Mouse (Mus musculus) kidney, embryonic 16.5 days (tissue): Measurements from ENCODE around the gene Khnyn. TPM values are rescaled to one million over a fixed set of nuclear protein-coding genes. Genes with fewer than 3 reads are reported as not detected.

Source experiments
- ATAC-seq: fragments of 200-750 bp; cut with Nextera tagmentation; 2 replicates; pipeline ENCODE4 v1.8.0; 2017; ENCODE audit warnings: moderate TSS enrichment; ENCODE audit not compliant: low FRiP score, low TSS enrichment
- H3K27ac ChIP-seq: fragments of 300-500 bp; sonication (generic); 2 replicates; pipeline ENCODE4 v1.5.1; 2014; ENCODE audit warnings: low read length
- H3K27me3 ChIP-seq: fragments of 300-500 bp; sonication (generic); 2 replicates; pipeline ENCODE4 v1.6.1; 2014; ENCODE audit warnings: low read length, control low read depth, mixed read lengths; ENCODE audit not compliant: insufficient read depth
- H3K36me3 ChIP-seq: fragments of 300-500 bp; sonication (generic); 2 replicates; pipeline ENCODE4 v1.6.1; 2014; ENCODE audit warnings: low read length, control low read depth, mixed read lengths; ENCODE audit not compliant: insufficient read depth
- H3K4me1 ChIP-seq: fragments of 300-500 bp; sonication (generic); 2 replicates; pipeline ENCODE4 v1.6.1; 2014; ENCODE audit warnings: low read length, control low read depth, mixed read lengths; ENCODE audit not compliant: insufficient read depth
- H3K4me2 ChIP-seq: fragments of 300-500 bp; sonication (generic); replicated peaks from 2 replicates; pipeline ENCODE4 v1.6.1; 2014; ENCODE audit warnings: low read depth, low read length
- H3K4me3 ChIP-seq: fragments of 300-500 bp; sonication (generic); 2 replicates; pipeline ENCODE4 v1.5.1; 2014; ENCODE audit warnings: mild to moderate bottlenecking, low read length
- H3K9ac ChIP-seq: fragments of 300-500 bp; sonication (generic); replicated peaks from 2 replicates; pipeline ENCODE4 v1.6.1; 2014; ENCODE audit warnings: low read length
- H3K9me3 ChIP-seq: fragments of 300-500 bp; sonication (generic); 2 replicates; pipeline ENCODE4 v1.6.1; 2016; ENCODE audit warnings: low read length, control low read depth
- WGBS: fragments of 180-500 bp; shearing (Covaris S2); extraction: QIAGEN DNeasy Blood & Tissue Kit; methylation state at CpG from one replicate; pipeline ENCODE4 v1.1.7; 2014; 5-methylcytosine and 5-hydroxymethylcytosine counted together
- polyA plus RNA-seq: library from polyadenylated mRNA; unstranded; fragments of >200 nt; fragmentation: Nextera tagmentation; extraction: Ambion mirVana; gene quantifications from 2 replicates; pipeline ENCODE4 v1.2.1, GENCODE M21; 2015

The Khnyn gene
- polyA plus RNA-seq, 1 experiment from 2014 or later = 18.7 TPM

GRCm38 (mm10) chr14:55872039-55872438, 12.7 kb upstream of the Khnyn start:
- whole genome bisulfite sequencing = 92% methylated on average over 12 of the region's 12 CpGs
- Histone ChIP-seq H3K9ac (no peak overlapping the region), H3K27me3 (no peaks in the 10 kb centered on the region), H3K9me3 (no peaks in the 10 kb centered on the region), H3K4me3 (no peak overlapping the region), H3K4me1 (peaks cover 13% of the 10 kb centered on the region), H3K36me3 (peaks cover 55% of the 10 kb centered on the region), H3K27ac (no peak overlapping the region), H3K4me2 (no peak overlapping the region)
- ATAC-seq = no peak

- WGBS = 88% methylated on average over 16 of the region's 17 CpGs
Observed at GRCm38 (mm10) chr14:55872551-55872950, 12.2 kb upstream of the Khnyn start.

GRCm38 (mm10) chr14:55873242-55873713, 11.5 kb upstream of the Khnyn start:
- H3K9me3 ChIP-seq = no peaks in the 10 kb centered on the region
- 81% methylated on average over 8 of the region's 8 CpGs for WGBS
- H3K4me1 ChIP-seq = peaks cover 22% of the 10 kb centered on the region
- H3K4me2 ChIP-seq = peak overlapping the region; percentile 44; the same call in 1 of the 2 replicates
- H3K27ac ChIP-seq = no peak overlapping the region
- peaks cover 48% of the 10 kb centered on the region for H3K36me3 ChIP-seq
- ATAC-seq = 0 out of 2 replicates have a peak, but pooled peaks have one; percentile 6
- no peaks in the 10 kb centered on the region for H3K27me3 ChIP-seq
- peak overlapping the region; percentile 37 for H3K9ac ChIP-seq
- H3K4me3 ChIP-seq = no peak overlapping the region

More at GRCm38 (mm10) chr14:55872551-55872950, 12.2 kb upstream of the Khnyn start:
- Histone ChIP-seq H3K9me3 (no peaks in the 10 kb centered on the region), H3K4me2 (no peak overlapping the region), H3K4me3 (no peak overlapping the region), H3K36me3 (peaks cover 55% of the 10 kb centered on the region), H3K9ac (no peak overlapping the region), H3K27ac (no peak overlapping the region), H3K27me3 (no peaks in the 10 kb centered on the region), H3K4me1 (peaks cover 15% of the 10 kb centered on the region)
- no peak for ATAC-seq

GRCm38 (mm10) chr14:55873714-55874683, 10.7 kb upstream of the Khnyn start:
- no peaks in the 10 kb centered on the region for H3K9me3 ChIP-seq
- H3K4me2 ChIP-seq = peak overlapping the region; percentile 44
- 15% methylated on average over 30 of the region's 30 CpGs for WGBS
- ATAC-seq = peak; percentile 59
- H3K4me1 ChIP-seq = peaks cover 26% of the 10 kb centered on the region
- H3K27me3 ChIP-seq = no peaks in the 10 kb centered on the region
- no peak overlapping the region for H3K4me3 ChIP-seq
- peaks cover 41% of the 10 kb centered on the region for H3K36me3 ChIP-seq
- H3K9ac ChIP-seq = peak overlapping the region; percentile 37
- H3K27ac ChIP-seq = no peak overlapping the region

- peak overlapping the region; percentile 28; the same call in 1 of the 2 replicates for H3K27ac ChIP-seq
- peak overlapping the region; percentile 45 for H3K4me2 ChIP-seq
- peaks cover 5% of the 10 kb centered on the region; the same call in 1 of the 2 replicates for H3K36me3 ChIP-seq
- H3K27me3 ChIP-seq = no peaks in the 10 kb centered on the region
- H3K4me3 ChIP-seq = peak overlapping the region; percentile 17; the same call in 1 of the 2 replicates
- no peak overlapping the region for H3K9ac ChIP-seq
- peaks cover 26% of the 10 kb centered on the region for H3K4me1 ChIP-seq
- H3K9me3 ChIP-seq = no peaks in the 10 kb centered on the region
- WGBS = 4% methylated on average over 14 of the region's 14 CpGs
- ATAC-seq = peak; percentile 47; the same call in 1 of the 2 replicates
Observed at GRCm38 (mm10) chr14:55877469-55878315, 7.1 kb upstream of the Khnyn start.

- Histone ChIP-seq H3K36me3 (no peaks in the 10 kb centered on the region), H3K27me3 (no peaks in the 10 kb centered on the region), H3K4me3 (0 out of 2 replicates have a peak overlapping the region, but pooled peaks have one; percentile 17), H3K9ac (no peak overlapping the region), H3K27ac (no peak overlapping the region), H3K4me1 (peaks cover 23% of the 10 kb centered on the region), H3K4me2 (peak overlapping the region; percentile 45), H3K9me3 (no peaks in the 10 kb centered on the region)
- no peak for ATAC-seq
- WGBS = 23% methylated on average over 7 of the region's 7 CpGs
Observed at GRCm38 (mm10) chr14:55878316-55878940, 6.3 kb upstream of the Khnyn start.

- Histone ChIP-seq H3K9ac (no peak overlapping the region), H3K9me3 (no peaks in the 10 kb centered on the region), H3K4me2 (no peak overlapping the region), H3K27me3 (no peaks in the 10 kb centered on the region), H3K4me1 (peaks cover 23% of the 10 kb centered on the region), H3K4me3 (no peak overlapping the region), H3K27ac (no peak overlapping the region), H3K36me3 (no peaks in the 10 kb centered on the region)
- no peak for ATAC-seq
- WGBS = 53% methylated on average over 1 of the region's 1 CpGs
Observed at GRCm38 (mm10) chr14:55879623-55880022, 5.1 kb upstream of the Khnyn start.

- no peaks in the 10 kb centered on the region for H3K36me3 ChIP-seq
- 81% methylated on average over 8 of the region's 8 CpGs for WGBS
- no peaks in the 10 kb centered on the region for H3K9me3 ChIP-seq
- H3K27ac ChIP-seq = no peak overlapping the region
- no peak overlapping the region for H3K4me2 ChIP-seq
- no peak for ATAC-seq
- H3K9ac ChIP-seq = no peak overlapping the region
- H3K4me1 ChIP-seq = peaks cover 27% of the 10 kb centered on the region
- no peaks in the 10 kb centered on the region for H3K27me3 ChIP-seq
- H3K4me3 ChIP-seq = no peak overlapping the region
Observed at GRCm38 (mm10) chr14:55880982-55881381, 3.8 kb upstream of the Khnyn start.

GRCm38 (mm10) chr14:55882171-55882641, 2.5 kb upstream of the Khnyn start:
- Histone ChIP-seq H3K4me2 (no peak overlapping the region), H3K4me3 (no peak overlapping the region), H3K36me3 (peaks cover 6% of the 10 kb centered on the region; the same call in 1 of the 2 replicates), H3K4me1 (peaks cover 38% of the 10 kb centered on the region), H3K27ac (no peak overlapping the region), H3K9ac (no peak overlapping the region), H3K9me3 (no peaks in the 10 kb centered on the region), H3K27me3 (no peaks in the 10 kb centered on the region)
- ATAC-seq = no peak
- 63% methylated on average over 6 of the region's 6 CpGs for WGBS
